Comparison of ENCODE assay signal across 20 mouse cellular contexts in the genomic region with DNA sequence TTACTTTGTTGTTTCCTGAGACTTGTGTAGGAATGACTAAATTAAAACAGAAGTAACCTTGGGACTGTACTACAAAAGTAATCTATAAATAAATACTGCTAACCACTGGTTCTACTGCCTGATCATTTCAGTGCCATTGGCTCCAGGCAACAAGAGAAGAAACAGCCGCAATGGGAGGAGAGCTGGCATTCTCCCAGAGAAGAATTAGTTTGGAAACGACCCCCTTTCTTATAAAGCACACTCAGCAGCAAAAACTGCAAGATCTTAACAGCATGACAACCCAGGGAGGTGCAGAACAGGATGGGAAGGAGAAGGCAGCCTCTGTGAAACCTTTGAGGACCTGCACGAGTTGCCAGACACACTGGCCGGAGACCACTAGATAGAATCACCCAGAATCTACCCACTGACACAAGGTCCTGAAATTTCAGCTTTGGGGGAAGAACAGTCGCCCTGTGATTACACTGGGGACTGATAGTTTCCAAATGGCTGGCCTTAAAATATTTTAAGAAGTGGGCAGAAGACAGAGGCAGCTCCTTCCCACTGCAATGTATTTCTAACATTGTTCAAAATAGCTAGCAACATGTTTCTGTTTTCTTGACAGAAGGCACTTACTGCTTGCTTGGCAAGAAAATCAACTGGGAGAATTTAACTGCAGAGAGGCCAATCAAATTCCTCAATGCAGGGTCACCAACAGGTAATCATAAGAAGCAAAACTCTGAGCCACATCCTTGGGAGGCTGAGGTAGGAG. TPM values are rescaled to one million over a fixed set of nuclear protein-coding genes. Genes with fewer than 3 reads are reported as not detected.
DNase-seq lines count a peak whose midpoint lies in the region; ATAC-seq and TF ChIP-seq lines count a peak whose summit lies in the region.
"Had no signal": no experiment of that assay in that cellular context is flagged by ENCODE, and none has a peak within 500 bp of the region (broad histone marks: within the 10 kb centered on the region; RNA-seq: fewer than 3 reads in every experiment).

No protein-coding gene starts in this region.

- 58% methylated on average over 5 of the region's 5 CpGs for WGBS in hindbrain, postnatal 0 days
- WGBS in hindbrain, embryonic 12.5 days = 83% methylated on average over 5 of the region's 5 CpGs
- 76% methylated on average over 5 of the region's 5 CpGs for WGBS in limb, embryonic 14.5 days
- WGBS in limb, embryonic 10.5 days = 85% methylated on average over 5 of the region's 5 CpGs
- 20% methylated on average over 5 of the region's 5 CpGs for WGBS in olfactory bulb, adult 2 months

- TF ChIP-seq POLR2A in limb, embryonic 14.5 days (IDR thresholded peaks at IDR 0.05; ENCODE audit: borderline replicate concordance, extremely low read depth, insufficient read depth, insufficient read length) = no peak
- no peak for TF ChIP-seq POLR2A in cortical plate, adult 2 months (IDR thresholded peaks at IDR 0.05; ENCODE audit: extremely low read depth, insufficient read depth, low read length)
- TF ChIP-seq POLR2A in olfactory bulb, adult 2 months (IDR thresholded peaks at IDR 0.05; ENCODE audit: insufficient read depth, low read depth, low read length) = no peak

- H3K9ac ChIP-seq in hindbrain, postnatal 0 days (replicated peaks; ENCODE audit: low read length) = no peak overlapping the region
- H3K9ac ChIP-seq in hindbrain, embryonic 12.5 days = no peak overlapping the region
- no peak overlapping the region for H3K9ac ChIP-seq in limb, embryonic 14.5 days (ENCODE audit: low read depth, low read length, severe bottlenecking)
- H3K9ac ChIP-seq: embryonic facial prominence, embryonic 12.5 days; heart, embryonic 15.5 days; liver, embryonic 14.5 days; lung, embryonic 15.5 days; midbrain, embryonic 12.5 days; neural tube, embryonic 12.5 days had no signal

- H3K36me3 ChIP-seq in hindbrain, postnatal 0 days (ENCODE audit: insufficient read depth, low read length) = peaks cover 42% of the 10 kb centered on the region
- peaks cover 49% of the 10 kb centered on the region for H3K36me3 ChIP-seq in hindbrain, embryonic 12.5 days
- H3K36me3 ChIP-seq in limb, embryonic 14.5 days (ENCODE audit: control insufficient read depth, insufficient read depth, low read length) = peaks cover 71% of the 10 kb centered on the region
- peaks cover 96% of the 10 kb centered on the region for H3K36me3 ChIP-seq in limb, embryonic 10.5 days

- no peak overlapping the region for H3K27ac ChIP-seq in hindbrain, postnatal 0 days
- no peak overlapping the region for H3K27ac ChIP-seq in hindbrain, embryonic 12.5 days
- H3K27ac ChIP-seq in limb, embryonic 14.5 days (replicated peaks; ENCODE audit: low read depth, low read length) = no peak overlapping the region
- no peak overlapping the region for H3K27ac ChIP-seq in limb, embryonic 10.5 days
- peak overlapping the region; percentile 24 for H3K27ac ChIP-seq in cortical plate, adult 2 months (ENCODE audit: insufficient read depth, low read length)
- peak overlapping the region; percentile 78 for H3K27ac ChIP-seq in olfactory bulb, adult 2 months (ENCODE audit: insufficient read depth, low read depth, low read length)
- H3K27ac ChIP-seq: embryonic facial prominence, embryonic 12.5 days; heart, embryonic 15.5 days; liver, embryonic 14.5 days; lung, embryonic 15.5 days; midbrain, embryonic 12.5 days; neural tube, embryonic 12.5 days had no signal

- peak; percentile 9 for DNase-seq in hindbrain, postnatal 0 days (ENCODE audit: low spot score)
- DNase-seq in limb, embryonic 14.5 days (ENCODE audit: low spot score) = peak; percentile 17
- no peak for DNase-seq in limb, embryonic 10.5 days (ENCODE audit: low spot score)
- no peak for DNase-seq in liver
- DNase-seq: cerebellum, adult 9-10 months; gastrocnemius, postnatal 25 days; kidney, adult 2 months; kidney, postnatal 10 days; thymus, adult 2 months had no signal

- H3K4me1 ChIP-seq in hindbrain, postnatal 0 days (ENCODE audit: insufficient read depth, low read length) = no peaks in the 10 kb centered on the region
- no peaks in the 10 kb centered on the region for H3K4me1 ChIP-seq in hindbrain, embryonic 12.5 days
- H3K4me1 ChIP-seq in limb, embryonic 14.5 days (ENCODE audit: control insufficient read depth, insufficient read depth, low read length) = no peaks in the 10 kb centered on the region
- H3K4me1 ChIP-seq in limb, embryonic 10.5 days = no peaks in the 10 kb centered on the region
- H3K4me1 ChIP-seq in cortical plate, adult 2 months (ENCODE audit: control insufficient read depth, insufficient read depth, low read length) = 0 out of 2 replicates have a peak, but pooled peaks cover 1% of the 10 kb centered on the region
- H3K4me1 ChIP-seq in olfactory bulb, adult 2 months (ENCODE audit: control insufficient read depth, insufficient read depth, low read length) = peaks cover 15% of the 10 kb centered on the region
- H3K4me1 ChIP-seq: embryonic facial prominence, embryonic 12.5 days; neural tube, embryonic 12.5 days had no signal

- no peak for ATAC-seq in hindbrain, postnatal 0 days
- no peak for ATAC-seq in hindbrain, embryonic 12.5 days (ENCODE audit: low FRiP score)
- no peak for ATAC-seq in limb, embryonic 14.5 days (ENCODE audit: low FRiP score, low read depth)
- ATAC-seq: inflammation-experienced regulatory T-cells, adult 6 months had no signal

- H3K9me3 ChIP-seq in hindbrain, postnatal 0 days (ENCODE audit: low read length) = no peaks in the 10 kb centered on the region
- H3K9me3 ChIP-seq in hindbrain, embryonic 12.5 days (replicated peaks) = no peaks in the 10 kb centered on the region
- no peaks in the 10 kb centered on the region for H3K9me3 ChIP-seq in limb, embryonic 14.5 days (ENCODE audit: control insufficient read depth, low read length)
- H3K9me3 ChIP-seq in limb, embryonic 10.5 days (replicated peaks) = no peaks in the 10 kb centered on the region
- H3K9me3 ChIP-seq: embryonic facial prominence, embryonic 12.5 days; heart, embryonic 15.5 days; lung, embryonic 15.5 days; midbrain, embryonic 12.5 days; neural tube, embryonic 12.5 days had no signal

- no peak overlapping the region for H3K4me2 ChIP-seq in hindbrain, postnatal 0 days (ENCODE audit: low read depth, low read length)
- H3K4me2 ChIP-seq in hindbrain, embryonic 12.5 days (replicated peaks) = no peak overlapping the region
- H3K4me2 ChIP-seq in limb, embryonic 14.5 days (replicated peaks; ENCODE audit: low read depth, low read length, severe bottlenecking) = no peak overlapping the region
- H3K4me2 ChIP-seq: embryonic facial prominence, embryonic 12.5 days; heart, embryonic 15.5 days; lung, embryonic 15.5 days; midbrain, embryonic 12.5 days; neural tube, embryonic 12.5 days had no signal

- no peak overlapping the region for H3K4me3 ChIP-seq in hindbrain, postnatal 0 days (ENCODE audit: low read length)
- H3K4me3 ChIP-seq in hindbrain, embryonic 12.5 days = no peak overlapping the region
- H3K4me3 ChIP-seq in limb, embryonic 14.5 days (replicated peaks; ENCODE audit: low read length) = no peak overlapping the region
- H3K4me3 ChIP-seq in limb, embryonic 10.5 days = no peak overlapping the region
- H3K4me3 ChIP-seq in cortical plate, adult 2 months (ENCODE audit: insufficient read depth, low read length) = no peak overlapping the region
- no peak overlapping the region for H3K4me3 ChIP-seq in olfactory bulb, adult 2 months (ENCODE audit: insufficient read depth, low read depth, low read length)
- H3K4me3 ChIP-seq: embryonic facial prominence, embryonic 12.5 days; heart, embryonic 15.5 days; lung, embryonic 15.5 days; midbrain, embryonic 12.5 days; neural tube, embryonic 12.5 days had no signal

- TF ChIP-seq CTCF in hindbrain, postnatal 0 days (IDR thresholded peaks at IDR 0.05; ENCODE audit: low read depth) = no peak
- no peak for TF ChIP-seq CTCF in cortical plate, adult 2 months (IDR thresholded peaks at IDR 0.05; ENCODE audit: extremely low read depth, insufficient read depth, low read length)
- no peak for TF ChIP-seq CTCF in olfactory bulb, adult 2 months (IDR thresholded peaks at IDR 0.05; ENCODE audit: insufficient read depth, low read depth, low read length)

- H3K27me3 ChIP-seq in hindbrain, postnatal 0 days (ENCODE audit: insufficient read depth, low read length) = no peaks in the 10 kb centered on the region
- H3K27me3 ChIP-seq in hindbrain, embryonic 12.5 days = no peaks in the 10 kb centered on the region
- no peaks in the 10 kb centered on the region for H3K27me3 ChIP-seq in limb, embryonic 14.5 days (ENCODE audit: control insufficient read depth, insufficient read depth, low read length)
- no peaks in the 10 kb centered on the region for H3K27me3 ChIP-seq in limb, embryonic 10.5 days (ENCODE audit: low read depth, poor library complexity, severe bottlenecking)
- H3K27me3 ChIP-seq: embryonic facial prominence, embryonic 12.5 days; heart, embryonic 15.5 days; lung, embryonic 15.5 days; midbrain, embryonic 12.5 days; neural tube, embryonic 12.5 days had no signal

RNA-seq across cellular contexts. Expression of gene Dusp14, which starts 28.4 kb away (rescaled TPM):
- 8.8 and 16.1 TPM in 2 replicates for total RNA-seq in hindbrain, postnatal 0 days (2014; rRNA removed)
- polyA plus RNA-seq in hindbrain, postnatal 0 days (2015; fragmentation: Nextera tagmentation; extraction: Ambion mirVana) = 12.6 and 15.4 TPM in 2 replicates
- 11.8 and 11.9 TPM in 2 replicates for polyA plus RNA-seq in hindbrain, embryonic 12.5 days (2016; fragmentation: Nextera tagmentation; extraction: Ambion mirVana)
- 15.3 and 18.2 TPM in 2 replicates for polyA plus RNA-seq in limb, embryonic 14.5 days (2012; rRNA removed)
- 21.9 and 23.6 TPM in 2 replicates for polyA plus RNA-seq in limb, embryonic 14.5 days (2014; fragmentation: Nextera tagmentation; extraction: Ambion mirVana)
- 5.6 and 7.3 TPM in 2 replicates for polyA plus RNA-seq in limb, embryonic 10.5 days (2016; fragmentation: Nextera tagmentation; extraction: Ambion mirVana)
- 112 and 119 TPM in 2 replicates for polyA plus RNA-seq in cortical plate, adult 2 months (2012; rRNA removed)
- not detected in 2 replicates for polyA plus RNA-seq in olfactory bulb, adult 2 months (2012; ENCODE audit: insufficient read depth, insufficient read length, low replicate concordance, missing spikeins)
- total RNA-seq: common myeloid progenitor, adult 5-6 weeks had no signal

RNA-seq across cellular contexts. Expression of gene Tada2a, which starts 32.0 kb away (rescaled TPM):
- 13.0 and 15.9 TPM in 2 replicates for total RNA-seq in hindbrain, postnatal 0 days (2014; rRNA removed)
- polyA plus RNA-seq in hindbrain, postnatal 0 days (2015; fragmentation: Nextera tagmentation; extraction: Ambion mirVana) = 24.7 and 25.6 TPM in 2 replicates
- polyA plus RNA-seq in hindbrain, embryonic 12.5 days (2016; fragmentation: Nextera tagmentation; extraction: Ambion mirVana) = 32.7 and 33.3 TPM in 2 replicates
- polyA plus RNA-seq in limb, embryonic 14.5 days (2012; rRNA removed) = 46.1 and 56.2 TPM in 2 replicates
- polyA plus RNA-seq in limb, embryonic 14.5 days (2014; fragmentation: Nextera tagmentation; extraction: Ambion mirVana) = 36.9 and 37.1 TPM in 2 replicates
- 39.5 and 43.9 TPM in 2 replicates for polyA plus RNA-seq in limb, embryonic 10.5 days (2016; fragmentation: Nextera tagmentation; extraction: Ambion mirVana)
- 49.0 and 66.4 TPM in 2 replicates for polyA plus RNA-seq in cortical plate, adult 2 months (2012; rRNA removed)
- not detected in 2 replicates for polyA plus RNA-seq in olfactory bulb, adult 2 months (2012; ENCODE audit: insufficient read depth, insufficient read length, low replicate concordance, missing spikeins)

RNA-seq across cellular contexts. Expression of gene Acaca, which starts 32.0 kb away (rescaled TPM):
- total RNA-seq in hindbrain, postnatal 0 days (2014; rRNA removed) = 102 and 127 TPM in 2 replicates
- 16.4 and 18.2 TPM in 2 replicates for polyA plus RNA-seq in hindbrain, postnatal 0 days (2015; fragmentation: Nextera tagmentation; extraction: Ambion mirVana)
- polyA plus RNA-seq in hindbrain, embryonic 12.5 days (2016; fragmentation: Nextera tagmentation; extraction: Ambion mirVana) = 31.6 and 43.3 TPM in 2 replicates
- polyA plus RNA-seq in limb, embryonic 14.5 days (2012; rRNA removed) = 19.5 and 20.3 TPM in 2 replicates
- 18.2 and 21.2 TPM in 2 replicates for polyA plus RNA-seq in limb, embryonic 14.5 days (2014; fragmentation: Nextera tagmentation; extraction: Ambion mirVana)
- polyA plus RNA-seq in limb, embryonic 10.5 days (2016; fragmentation: Nextera tagmentation; extraction: Ambion mirVana) = 21.3 and 22.8 TPM in 2 replicates
- 27.0 and 28.0 TPM in 2 replicates for polyA plus RNA-seq in cortical plate, adult 2 months (2012; rRNA removed)
- polyA plus RNA-seq in olfactory bulb, adult 2 months (2012; ENCODE audit: insufficient read depth, insufficient read length, low replicate concordance, missing spikeins) = 53.0 TPM in 1 of 2 replicates, not detected in the other

Comparison
In these comparisons a context has a peak if more than half of its experiments do, and no peak if none do; other contexts are left out.
1. DNase-seq: peak in hindbrain, postnatal 0 days (single experiment) and limb, embryonic 14.5 days (single experiment); none in limb, embryonic 10.5 days (single experiment) and liver (single experiment).
2. H3K27ac ChIP-seq: peak in cortical plate, adult 2 months (single experiment) and olfactory bulb, adult 2 months (single experiment); none in hindbrain, postnatal 0 days (single experiment), hindbrain, embryonic 12.5 days (single experiment), limb, embryonic 14.5 days (single experiment) and limb, embryonic 10.5 days (single experiment).